Mouse (Mus musculus) lung, adult 2 months (tissue): Measurements from ENCODE around the gene Zfp990.
"Not testable (repeated sequence)": the region's sequence is repeated elsewhere in the genome, so short reads cannot be mapped to it uniquely, and the experiment has no call there.

Experiments used
- CTCF ChIP-seq: fragments of 200-500 bp; IDR thresholded peaks from 2 replicates; pipeline ENCODE4 v1.5.1; 2011; ENCODE audit warnings: mild to moderate bottlenecking, low read length, control low read depth; ENCODE audit not compliant: insufficient read depth
- POLR2A ChIP-seq: fragments of 200-500 bp; IDR thresholded peaks from 2 replicates; pipeline ENCODE4 v1.6.1; 2011; ENCODE audit warnings: low read depth, mild to moderate bottlenecking, control low read depth, low read length, borderline replicate concordance; ENCODE audit errors: extremely low read depth

DNA sequence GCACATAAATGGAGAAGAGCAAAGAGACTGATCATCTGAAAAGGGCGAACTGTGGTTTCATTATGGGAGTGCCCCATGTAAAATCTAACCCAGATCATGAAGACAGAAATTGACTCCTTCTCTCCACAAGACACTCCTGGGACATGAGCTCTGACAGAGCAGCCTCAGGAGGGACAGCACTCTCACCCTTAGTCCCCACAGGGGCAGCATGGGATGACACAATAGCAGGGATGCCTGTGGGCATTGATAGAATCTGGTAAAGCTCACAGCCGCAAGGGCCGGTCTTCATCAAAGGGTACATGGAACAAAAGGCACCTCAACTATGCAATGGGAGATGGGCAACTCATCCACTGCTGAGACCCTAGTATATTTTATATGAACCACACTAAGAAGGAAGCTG is 35.9 kb downstream of the Zfp990 start:
- TF ChIP-seq CTCF, POLR2A: not testable (repeated sequence)
